Mouse (Mus musculus): ENCODE results near the gene Usp21. TPM values are rescaled to one million over a fixed set of nuclear protein-coding genes. Genes with fewer than 3 reads are reported as not detected.
A peak's percentile ranks its signal among the peaks of the same experiment; 100 is the strongest.
"Not testable (repeated sequence)": the region's sequence is repeated elsewhere in the genome, so short reads cannot be mapped to it uniquely, and the experiment has no call there.

Usp21 gene
- polyA plus RNA-seq (2012; rRNA removed) = 40.9 and 46.4 TPM in 2 replicates

GRCm38 (mm10) chr1:171287136-171288081 lies at the start of gene Usp21:
TSS of gene Usp21 (minus strand) at chr1:171287991.
- DNase-seq (ENCODE audit: low read depth in 1 of 2, low spot score in 2 of 2) = peak; percentile 82 to 93
- Histone ChIP-seq H3K27ac (ENCODE audit: insufficient read depth, low read length) (peak within 1 kb of the TSS; percentile 60), H3K36me3 (ENCODE audit: control insufficient read depth, insufficient read depth, low read length) (peaks cover 3% of the 10 kb centered on the region), H3K4me3 (ENCODE audit: extremely low read depth, insufficient read depth, insufficient read length) (peak within 1 kb of the TSS; percentile 87), H3K27me3 (ENCODE audit: control insufficient read depth, insufficient read depth, low read length) (no peaks in the 10 kb centered on the region), H3K4me1 (ENCODE audit: control insufficient read depth, insufficient read depth, insufficient read length) (peaks cover 7% of the 10 kb centered on the region)
- TF ChIP-seq CTCF (IDR thresholded peaks at IDR 0.05; ENCODE audit: extremely low read depth, insufficient read depth, insufficient read length, insufficient replicate concordance) (no peak), POLR2A (IDR thresholded peaks at IDR 0.05; ENCODE audit: low read depth, low read length) (peak; percentile 68)
- WGBS = 2% methylated on average over 48 of the region's 49 CpGs

- H3K36me3 ChIP-seq (ENCODE audit: control insufficient read depth, insufficient read depth, low read length) = no peaks in the 10 kb centered on the region
- no peaks in the 10 kb centered on the region for H3K27me3 ChIP-seq (ENCODE audit: control insufficient read depth, insufficient read depth, low read length)
- peaks cover 3% of the 10 kb centered on the region for H3K4me1 ChIP-seq (ENCODE audit: control insufficient read depth, insufficient read depth, insufficient read length)
- peak in 1 of 2 experiments; percentile 19 for DNase-seq (ENCODE audit: low read depth in 1 of 2, low spot score in 2 of 2)
- H3K27ac ChIP-seq (ENCODE audit: insufficient read depth, low read length) = peak overlapping the region; percentile 37; the same call in 1 of the 2 replicates
- WGBS = 6% methylated on average over 4 of the region's 4 CpGs
- peak overlapping the region; percentile 71 for H3K4me3 ChIP-seq (ENCODE audit: extremely low read depth, insufficient read depth, insufficient read length)
- TF ChIP-seq CTCF (IDR thresholded peaks at IDR 0.05; ENCODE audit: extremely low read depth, insufficient read depth, insufficient read length, insufficient replicate concordance) (no peak), POLR2A (IDR thresholded peaks at IDR 0.05; ENCODE audit: low read depth, low read length) (no peak)
These were observed 42.4 kb upstream of the Usp21 start for GRCm38 (mm10) chr1:171330216-171330560.

GRCm38 (mm10) chr1:171329433-171330215 lies 41.8 kb upstream of the Usp21 start:
- 3% methylated on average over 43 of the region's 61 CpGs for WGBS
- Histone ChIP-seq H3K27me3 (ENCODE audit: control insufficient read depth, insufficient read depth, low read length) (no peaks in the 10 kb centered on the region), H3K27ac (ENCODE audit: insufficient read depth, low read length) (peak overlapping the region; percentile 94), H3K4me3 (ENCODE audit: extremely low read depth, insufficient read depth, insufficient read length) (peak overlapping the region; percentile 71), H3K4me1 (ENCODE audit: control insufficient read depth, insufficient read depth, insufficient read length) (peaks cover 3% of the 10 kb centered on the region), H3K36me3 (ENCODE audit: control insufficient read depth, insufficient read depth, low read length) (no peaks in the 10 kb centered on the region)
- DNase-seq (ENCODE audit: low read depth in 1 of 2, low spot score in 2 of 2) = no peak
- TF ChIP-seq CTCF (IDR thresholded peaks at IDR 0.05; ENCODE audit: extremely low read depth, insufficient read depth, insufficient read length, insufficient replicate concordance) (no peak), POLR2A (IDR thresholded peaks at IDR 0.05; ENCODE audit: low read depth, low read length) (no peak; the same call in none of the 2 replicates)

GRCm38 (mm10) chr1:171328839-171329432 lies 41.1 kb upstream of the Usp21 start, which contains the start of gene Dedd:
TSS of gene Dedd (plus strand) at chr1:171329145.
- Histone ChIP-seq H3K4me1 (ENCODE audit: control insufficient read depth, insufficient read depth, insufficient read length) (peaks cover 3% of the 10 kb centered on the region), H3K4me3 (ENCODE audit: extremely low read depth, insufficient read depth, insufficient read length) (peak within 1 kb of the TSS; percentile 71), H3K27me3 (ENCODE audit: control insufficient read depth, insufficient read depth, low read length) (no peaks in the 10 kb centered on the region), H3K27ac (ENCODE audit: insufficient read depth, low read length) (peak within 1 kb of the TSS; percentile 94), H3K36me3 (ENCODE audit: control insufficient read depth, insufficient read depth, low read length) (no peaks in the 10 kb centered on the region)
- under 1% methylated on average over 42 of the region's 48 CpGs for WGBS
- peak; percentile 84 for DNase-seq (ENCODE audit: low read depth in 1 of 2, low spot score in 2 of 2)
- no peak for TF ChIP-seq CTCF (IDR thresholded peaks at IDR 0.05; ENCODE audit: extremely low read depth, insufficient read depth, insufficient read length, insufficient replicate concordance)
- no peak; the same call in 1 of the 2 replicates for TF ChIP-seq POLR2A (IDR thresholded peaks at IDR 0.05; ENCODE audit: low read depth, low read length)

GRCm38 (mm10) chr1:171328244-171328643 lies 40.5 kb upstream of the Usp21 start:
- no peaks in the 10 kb centered on the region for H3K27me3 ChIP-seq (ENCODE audit: control insufficient read depth, insufficient read depth, low read length)
- H3K4me1 ChIP-seq (ENCODE audit: control insufficient read depth, insufficient read depth, insufficient read length) = peaks cover 3% of the 10 kb centered on the region; the same call in 1 of the 2 replicates
- peak overlapping the region; percentile 94 for H3K27ac ChIP-seq (ENCODE audit: insufficient read depth, low read length)
- WGBS = 32% methylated on average over 9 of the region's 9 CpGs
- H3K36me3 ChIP-seq (ENCODE audit: control insufficient read depth, insufficient read depth, low read length) = no peaks in the 10 kb centered on the region
- TF ChIP-seq POLR2A (IDR thresholded peaks at IDR 0.05; ENCODE audit: low read depth, low read length) (no peak), CTCF (IDR thresholded peaks at IDR 0.05; ENCODE audit: extremely low read depth, insufficient read depth, insufficient read length, insufficient replicate concordance) (no peak)
- H3K4me3 ChIP-seq (ENCODE audit: extremely low read depth, insufficient read depth, insufficient read length) = peak overlapping the region; percentile 71
- DNase-seq (ENCODE audit: low read depth in 1 of 2, low spot score in 2 of 2) = no peak

- DNase-seq (ENCODE audit: low read depth in 1 of 2, low spot score in 2 of 2); H3K27me3 ChIP-seq (ENCODE audit: control insufficient read depth, insufficient read depth, low read length); H3K27ac ChIP-seq (ENCODE audit: insufficient read depth, low read length); H3K36me3 ChIP-seq (ENCODE audit: control insufficient read depth, insufficient read depth, low read length); H3K4me3 ChIP-seq (ENCODE audit: extremely low read depth, insufficient read depth, insufficient read length); H3K4me1 ChIP-seq (ENCODE audit: control insufficient read depth, insufficient read depth, insufficient read length): not testable (repeated sequence)
- WGBS = 39% methylated on average over 4 of the region's 4 CpGs
These were observed 38.8 kb upstream of the Usp21 start for GRCm38 (mm10) chr1:171326588-171326987.

Data from spleen, adult 2 months (tissue).